Mouse (Mus musculus) Muller cell, postnatal 12 days (primary cell): ENCODE data around the gene Galk1.
"Not testable (repeated sequence)": the region's sequence is repeated elsewhere in the genome, so short reads cannot be mapped to it uniquely, and the experiment has no call there.

ENCODE experiments used
- DNase-seq: peaks from one replicate; pipeline ENCODE4 v3.0.0-alpha.2; 2015; ENCODE audit errors: inconsistent ontology term

Galk1 gene

DNA sequence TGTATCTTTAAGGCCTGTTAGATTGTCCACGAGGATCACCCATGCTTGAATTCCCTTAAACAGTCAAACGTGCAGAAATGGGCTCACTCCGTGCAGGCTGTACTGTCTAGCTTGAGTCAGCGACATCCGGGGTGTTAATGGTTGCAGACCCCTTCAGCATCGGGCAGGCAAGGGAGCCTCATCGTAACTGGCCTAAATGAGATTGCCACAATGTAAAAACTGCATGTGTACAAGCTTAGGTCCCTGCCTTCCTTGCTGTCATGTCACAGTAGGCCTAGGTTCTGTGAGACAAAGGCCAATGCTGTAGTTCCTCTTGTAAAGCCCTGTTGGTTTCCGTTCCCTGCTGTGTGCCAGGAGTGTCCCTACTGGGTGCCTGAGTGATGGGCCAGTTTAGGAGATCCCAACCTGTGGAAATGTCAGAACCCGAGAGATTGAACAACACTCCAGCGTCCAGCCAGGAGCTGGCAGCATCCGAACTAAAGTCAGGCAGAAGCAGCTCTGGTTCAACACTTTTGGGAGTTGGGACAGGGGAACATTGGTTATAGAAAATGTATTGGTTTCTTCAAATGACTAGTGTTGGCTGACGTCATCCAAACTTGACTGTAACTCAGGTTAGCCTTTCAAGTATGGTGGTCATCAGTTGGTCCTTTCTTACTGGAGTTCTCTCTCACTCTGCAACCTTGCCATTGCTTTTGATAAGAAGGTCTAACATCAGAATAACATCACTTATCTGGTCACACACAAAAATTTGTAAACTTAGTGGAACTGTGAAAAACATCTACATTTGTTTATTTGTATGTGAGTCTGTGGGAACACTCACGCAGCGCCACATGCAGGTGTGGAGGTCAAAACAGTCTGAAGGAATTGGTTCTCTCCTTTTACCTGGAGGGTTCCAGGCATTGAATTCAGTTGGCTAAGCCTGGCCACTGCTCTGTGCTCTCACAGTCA lies 18.7 kb upstream of the Galk1 start:
- DNase-seq: no peak

DNA sequence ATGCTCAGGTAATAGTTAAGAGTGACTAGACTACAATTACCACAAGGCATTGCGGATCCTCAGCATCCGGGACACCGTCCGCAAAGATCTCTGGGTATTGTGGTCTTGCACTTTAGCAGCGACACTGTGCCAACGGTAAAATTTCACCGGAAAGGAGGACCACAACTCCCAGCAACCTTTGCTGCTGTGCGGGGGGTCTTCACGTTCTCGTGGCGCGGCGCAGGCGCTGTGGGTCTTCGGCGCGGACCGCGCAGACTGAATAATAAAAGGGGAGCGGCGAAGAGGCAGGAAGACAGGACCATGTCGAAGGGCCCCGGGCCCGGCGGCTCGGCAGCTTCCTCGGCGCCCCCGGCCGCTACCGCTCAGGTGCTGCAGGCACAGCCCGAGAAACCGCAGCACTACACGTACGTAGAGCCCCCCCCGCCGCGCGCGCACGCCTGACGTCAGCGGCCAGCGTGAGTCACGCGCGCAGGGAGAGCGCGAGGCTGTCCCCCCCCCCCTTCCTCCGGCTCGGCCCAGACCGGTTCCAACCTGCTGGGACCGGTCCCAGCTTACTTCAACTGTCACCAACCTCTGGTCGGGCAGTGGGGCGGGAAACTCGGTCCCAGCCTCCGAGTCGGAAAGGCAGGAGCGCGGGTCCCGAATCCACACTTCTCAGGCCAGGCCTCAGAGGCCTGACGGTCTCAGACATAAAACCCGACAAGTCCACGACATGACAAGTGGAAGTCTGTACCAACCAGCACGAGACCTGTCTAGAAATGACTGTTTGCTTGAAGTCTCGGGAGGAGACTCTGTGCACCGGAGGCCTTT lies 17.8 kb upstream of the Galk1 start, which contains the start of gene Unk:
Gene Unk (plus strand): TSS at position 235 of the 810 bp plus-strand sequence.
- peak; percentile 98 for DNase-seq

DNA sequence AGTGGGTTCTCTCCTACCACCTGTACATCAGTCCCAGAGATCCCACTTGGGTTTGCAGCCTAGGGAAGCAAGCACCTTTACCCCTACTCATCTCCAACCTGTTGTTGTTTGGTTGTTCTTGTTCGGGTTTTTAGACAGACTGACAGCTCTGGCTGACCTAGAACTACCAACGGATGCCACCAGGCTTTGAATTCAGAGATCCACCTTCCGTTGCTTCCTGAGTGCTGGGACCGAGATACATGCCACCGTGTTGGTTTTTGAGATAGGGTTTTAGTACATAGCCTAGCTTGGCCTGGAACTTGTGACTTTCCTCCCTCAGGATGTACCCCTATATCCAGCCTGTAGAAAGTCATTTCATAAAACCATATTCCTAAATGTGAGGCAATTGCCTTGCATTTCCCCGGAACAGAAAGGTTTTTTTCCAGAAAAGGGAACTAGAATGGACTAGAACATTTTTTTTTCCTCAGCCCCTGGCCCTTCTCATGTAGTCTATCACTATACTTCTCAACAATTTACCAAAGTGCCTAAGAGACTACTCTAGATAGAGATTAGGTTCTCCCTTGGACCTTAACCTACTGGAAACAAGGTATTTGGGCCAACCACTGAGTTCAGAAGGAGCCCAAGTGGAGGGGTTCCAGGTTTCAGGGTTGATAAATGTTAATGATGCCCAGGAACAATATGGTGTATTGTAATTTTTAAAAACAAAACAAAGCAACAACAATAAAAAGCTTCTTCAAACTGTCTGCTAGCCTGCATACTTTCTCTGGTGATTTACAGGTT lies 16.8 kb upstream of the Galk1 start:
- no peak for DNase-seq

DNA sequence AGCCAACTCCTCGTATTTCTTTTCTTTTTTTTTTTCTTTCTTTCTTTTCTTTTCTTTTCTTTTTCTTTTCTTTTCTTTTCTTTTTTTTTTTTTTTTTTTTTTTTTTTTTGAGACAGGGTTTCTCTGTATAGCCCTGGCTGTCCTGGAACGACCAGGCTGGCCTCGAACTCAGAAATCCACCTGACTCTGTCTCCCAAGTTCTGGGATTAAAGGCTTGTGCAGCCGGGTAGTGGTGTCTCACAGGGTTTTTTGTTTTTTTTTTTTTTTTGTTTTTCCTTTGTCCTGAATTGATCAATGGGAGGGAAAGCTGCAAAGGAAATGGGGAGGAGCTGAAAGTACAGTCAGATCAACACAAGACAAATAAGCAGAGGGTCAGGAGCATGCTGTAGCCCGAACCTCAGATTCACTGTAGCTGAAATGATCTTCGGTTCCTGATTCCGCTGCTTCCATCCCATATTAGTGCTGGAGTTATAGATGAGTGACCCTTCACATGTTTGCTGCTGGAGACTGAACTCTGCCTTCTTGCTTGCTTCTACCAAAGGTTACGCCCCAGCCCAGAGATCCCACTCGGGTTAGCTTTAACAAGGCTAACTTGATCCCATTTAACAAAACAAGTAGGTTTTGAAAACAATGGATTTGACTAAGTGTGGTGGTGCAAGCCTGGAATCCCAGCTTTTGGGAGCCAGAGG lies 15.8 kb upstream of the Galk1 start:
- no peak for DNase-seq

DNA sequence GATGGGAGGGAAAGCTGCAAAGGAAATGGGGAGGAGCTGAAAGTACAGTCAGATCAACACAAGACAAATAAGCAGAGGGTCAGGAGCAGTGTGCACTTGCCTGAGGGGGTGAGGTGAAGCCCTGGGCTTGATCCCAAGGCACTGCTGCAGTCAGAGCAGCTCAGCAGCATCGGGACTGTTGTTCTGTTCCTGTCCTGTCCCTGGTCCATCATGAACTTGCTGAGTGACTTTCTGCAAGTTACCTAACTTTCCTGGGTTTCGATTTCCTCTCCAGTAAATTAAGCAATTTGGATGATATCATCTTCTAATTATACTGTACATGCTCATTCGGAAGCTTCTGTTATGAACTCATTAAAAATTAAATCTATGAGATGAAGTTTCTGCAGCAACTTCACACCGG lies 15.2 kb upstream of the Galk1 start, which contains the start of gene H3f3b:
Gene H3f3b (minus strand): TSS at position 207 of the 400 bp plus-strand sequence.
- DNase-seq: no peak

- DNase-seq: no peak
These were observed 12.7 kb upstream of the Galk1 start for GRCm38 (mm10) chr11:116025056-116025845.

DNA sequence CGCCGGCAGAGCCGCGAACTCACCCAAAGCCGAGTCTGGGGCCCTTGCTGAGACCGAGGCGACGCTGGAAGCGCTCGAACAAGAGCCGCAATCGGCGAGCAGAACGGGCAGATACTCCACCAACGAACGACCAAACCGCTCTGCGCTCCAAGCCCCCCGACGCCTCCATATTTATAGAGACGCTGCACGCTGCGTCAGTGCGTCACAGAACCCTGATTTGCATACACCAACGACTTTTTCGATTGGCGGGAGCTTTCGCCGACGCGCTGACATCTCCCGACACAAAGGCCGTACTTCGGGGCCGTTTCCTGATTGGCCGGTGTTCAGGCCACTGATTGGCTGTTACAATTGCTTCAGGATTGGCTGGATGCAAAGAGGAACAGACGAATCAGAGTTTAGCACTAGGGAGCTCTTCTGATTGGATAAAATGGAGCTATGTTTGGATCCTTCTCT lies 11.9 kb upstream of the Galk1 start:
- peak; percentile 98 for DNase-seq

- DNase-seq: peak; percentile 97
These were observed 11.3 kb upstream of the Galk1 start for GRCm38 (mm10) chr11:116023771-116024355.

DNA sequence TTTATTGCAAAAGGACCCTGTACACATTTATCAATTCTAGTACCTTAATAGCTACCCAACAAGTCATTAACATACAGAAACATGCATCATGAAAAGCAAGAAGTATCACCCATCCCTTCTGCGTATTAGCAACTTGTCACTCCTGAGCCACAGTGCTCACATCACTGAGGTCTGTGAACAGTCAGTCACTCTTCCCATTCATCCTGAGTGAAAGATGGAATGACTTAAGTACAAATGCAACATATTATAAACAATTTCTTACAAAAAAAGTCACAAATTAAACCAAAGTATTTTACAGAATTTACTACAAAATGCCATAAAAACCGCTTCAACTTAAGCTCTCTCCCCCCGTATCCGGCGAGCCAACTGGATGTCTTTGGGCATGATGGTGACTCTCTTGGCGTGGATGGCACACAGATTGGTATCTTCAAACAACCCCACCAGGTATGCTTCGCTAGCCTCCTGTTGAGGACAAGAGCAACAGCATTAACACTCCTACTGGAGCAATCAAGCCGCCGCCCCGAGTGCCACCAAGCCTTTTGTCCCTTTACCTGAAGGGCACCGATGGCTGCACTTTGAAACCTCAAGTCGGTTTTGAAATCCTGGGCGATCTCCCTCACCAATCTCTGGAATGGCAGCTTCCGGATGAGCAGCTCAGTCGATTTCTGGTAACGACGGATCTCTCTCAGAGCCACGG lies 10.7 kb upstream of the Galk1 start:
- DNase-seq: not testable (repeated sequence)

- no peak for DNase-seq
These were observed 9.8 kb upstream of the Galk1 start for GRCm38 (mm10) chr11:116022256-116022780.

- DNase-seq: no peak
These were observed 9.1 kb upstream of the Galk1 start for GRCm38 (mm10) chr11:116021328-116022220.

DNA sequence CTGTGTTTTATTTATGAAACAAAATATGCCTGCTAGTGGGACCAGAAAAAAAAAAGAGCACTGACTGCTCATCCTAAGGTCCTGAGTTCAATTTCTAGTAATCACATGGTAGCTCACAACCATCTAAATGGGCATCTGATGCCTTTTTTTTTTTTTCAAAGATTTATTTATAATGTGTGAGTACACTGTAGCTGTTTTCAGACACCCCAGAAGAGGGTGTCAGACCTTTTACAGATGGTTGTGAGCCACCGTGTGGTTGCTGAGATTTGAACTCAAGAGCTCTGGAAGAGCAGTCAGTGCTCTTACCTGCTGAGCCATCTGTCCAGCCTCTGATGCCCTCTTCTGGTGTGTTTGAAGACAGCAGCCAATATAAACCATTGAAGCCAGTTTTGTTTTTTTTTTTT lies 8.0 kb upstream of the Galk1 start:
- DNase-seq: no peak

GRCm38 (mm10) chr11:116019976-116020411 lies 7.5 kb upstream of the Galk1 start:
- DNase-seq: no peak

DNA sequence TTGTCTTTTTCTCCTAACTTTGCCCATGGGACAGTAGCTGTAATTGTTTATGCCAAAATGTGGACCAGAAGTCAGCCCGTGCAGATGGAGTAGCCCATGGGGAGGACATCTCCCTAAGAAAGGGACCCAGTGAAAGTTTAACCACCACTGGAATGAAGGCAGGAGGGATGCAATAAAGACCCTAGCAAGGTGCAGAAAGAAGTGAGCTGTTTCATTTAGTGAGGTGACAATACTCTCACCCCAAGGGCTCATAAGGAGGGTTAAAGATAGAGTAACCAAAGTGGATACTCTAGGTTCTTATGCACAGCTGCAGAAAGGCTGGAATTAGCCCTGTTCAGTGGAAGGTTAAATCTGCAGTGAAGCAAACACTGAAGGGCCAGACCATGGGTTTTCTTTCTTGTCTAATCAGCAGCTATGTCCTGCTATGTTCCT lies 6.9 kb upstream of the Galk1 start:
- no peak for DNase-seq

DNA sequence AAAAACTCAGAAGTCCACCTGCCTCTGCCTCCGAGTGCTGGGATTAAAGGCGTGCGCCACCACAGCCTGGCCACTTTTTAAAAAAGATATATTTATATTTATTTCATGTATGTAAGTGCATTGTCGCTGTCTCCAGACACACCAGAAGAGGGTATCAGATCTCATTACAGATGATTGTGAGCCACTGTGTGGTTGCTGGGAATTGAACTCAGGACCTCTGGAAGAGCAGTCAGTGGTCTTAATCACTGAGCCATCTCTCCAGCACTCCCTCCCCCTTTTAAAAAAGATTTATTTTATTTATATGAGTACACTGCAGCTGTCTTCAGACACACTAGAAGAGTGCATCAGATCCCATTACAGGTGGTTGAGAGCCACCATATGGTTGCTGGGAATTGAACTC lies 6.3 kb upstream of the Galk1 start:
- DNase-seq: not testable (repeated sequence)

DNA sequence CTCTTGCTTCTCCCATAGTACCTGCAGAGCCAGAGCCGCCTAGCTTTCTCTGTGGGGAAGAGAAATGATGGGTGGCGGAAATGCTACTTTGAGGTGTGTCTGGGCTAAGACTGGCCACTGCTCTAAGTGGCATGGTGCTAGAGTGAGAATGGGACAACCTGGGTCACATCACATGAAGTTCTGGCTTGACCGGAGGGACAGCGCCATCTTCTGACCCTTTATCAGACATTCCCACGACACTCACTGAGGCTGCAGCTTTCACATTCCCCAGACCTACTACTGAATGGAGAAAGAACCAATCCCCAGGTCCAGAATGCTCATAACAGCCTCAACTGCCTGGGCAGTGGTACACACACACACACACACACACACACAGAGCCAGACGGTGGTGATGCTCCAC lies 5.6 kb upstream of the Galk1 start:
- peak; percentile 64 for DNase-seq

DNA sequence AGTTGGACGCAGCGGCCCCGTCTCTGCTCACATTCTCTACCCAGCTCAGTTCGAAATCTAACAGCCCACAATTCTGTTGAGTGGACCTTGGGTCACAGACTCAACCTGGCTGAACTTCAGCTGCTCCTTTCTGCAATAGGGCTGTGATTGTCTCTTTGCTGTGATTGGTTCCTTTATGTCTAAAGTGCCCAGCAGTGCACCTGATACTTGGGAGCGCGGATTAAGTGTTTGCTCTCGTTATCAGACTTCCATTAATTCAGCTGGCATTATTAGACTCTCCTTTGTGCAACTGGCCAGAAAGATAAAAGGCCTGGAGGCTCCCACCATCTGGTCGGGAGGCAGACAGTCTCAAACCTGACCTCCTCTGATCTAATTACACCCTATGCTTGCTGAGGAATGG lies 2.3 kb upstream of the Galk1 start:
- DNase-seq: no peak
